Mouse (Mus musculus) embryonic facial prominence, embryonic 11.5 days (tissue): ENCODE measurements at regions not wholly inside any gene's neighbourhood (a gene's known extent, or its start where the extent isn't known, plus 50 kb on each side); places are given as distances from the start of the nearest gene placed in this dataset.

Experiments used
- ATAC-seq: fragments of 200-750 bp; cut with Nextera tagmentation; replicated peaks from 2 replicates; pipeline ENCODE4 v1.8.0; 2017; ENCODE audit warnings: low read depth; ENCODE audit not compliant: insufficient number of reproducible peaks, low FRiP score, low TSS enrichment
- DNase-seq: peaks from one replicate; pipeline ENCODE4 v3.0.0-alpha.2; 2015; ENCODE audit warnings: low spot score
- H3K27ac ChIP-seq: fragments of 300-500 bp; sonication (generic); replicated peaks from 2 replicates; pipeline ENCODE4 v1.5.1; 2014; ENCODE audit warnings: mild to moderate bottlenecking, low read depth, low read length, control low read depth
- H3K27me3 ChIP-seq: fragments of 300-500 bp; sonication (generic); 2 replicates; pipeline ENCODE4 v1.6.1; 2014; ENCODE audit warnings: mild to moderate bottlenecking, low read length, moderate library complexity, mixed read lengths; ENCODE audit not compliant: control insufficient read depth, insufficient read depth
- H3K36me3 ChIP-seq: fragments of 300-500 bp; sonication (generic); replicated peaks from 2 replicates; pipeline ENCODE4 v1.6.1; 2014; ENCODE audit warnings: low read depth, mild to moderate bottlenecking, low read length, moderate library complexity, mixed read lengths; ENCODE audit not compliant: control insufficient read depth, insufficient read depth
- H3K4me1 ChIP-seq: fragments of 300-500 bp; sonication (generic); 2 replicates; pipeline ENCODE4 v1.6.1; 2014; ENCODE audit warnings: low read length, mixed read lengths; ENCODE audit not compliant: control insufficient read depth, insufficient read depth
- H3K4me2 ChIP-seq: fragments of 300-500 bp; sonication (generic); 2 replicates; pipeline ENCODE4 v1.6.1; 2014; ENCODE audit warnings: low read depth, mild to moderate bottlenecking, control low read depth, low read length, moderate library complexity
- H3K4me3 ChIP-seq: fragments of 300-500 bp; sonication (generic); 2 replicates; pipeline ENCODE4 v1.5.1; 2014; ENCODE audit warnings: low read depth, low read length, control low read depth
- H3K9ac ChIP-seq: fragments of 300-500 bp; sonication (generic); replicated peaks from 2 replicates; pipeline ENCODE4 v1.6.1; 2014; ENCODE audit warnings: mild to moderate bottlenecking, control low read depth, low read length
- H3K9me3 ChIP-seq: fragments of 300-500 bp; sonication (generic); replicated peaks from 2 replicates; pipeline ENCODE4 v1.6.1; 2016; ENCODE audit warnings: mild to moderate bottlenecking, low read length, inconsistent platforms, mixed read lengths; ENCODE audit not compliant: control insufficient read depth
- WGBS: fragments of 180-500 bp; shearing (Covaris S2); extraction: QIAGEN DNeasy Blood & Tissue Kit; methylation state at CpG from one replicate; pipeline ENCODE4 v1.1.7; 2014; 5-methylcytosine and 5-hydroxymethylcytosine counted together

- H3K27me3 ChIP-seq, result no peaks in the 10 kb centered on the region
- no peak for DNase-seq
- no peak for ATAC-seq
- WGBS, result 82% methylated on average over 4 of the region's 4 CpGs
- H3K27ac ChIP-seq, result no peak overlapping the region
- no peak overlapping the region for H3K4me2 ChIP-seq
- no peaks in the 10 kb centered on the region for H3K36me3 ChIP-seq
- no peak overlapping the region for H3K9ac ChIP-seq
- no peak overlapping the region for H3K4me3 ChIP-seq
- H3K9me3 ChIP-seq, result no peaks in the 10 kb centered on the region
- H3K4me1 ChIP-seq, result no peaks in the 10 kb centered on the region
These were observed 457.5 kb downstream of the Ppargc1a start for GRCm38 (mm10) chr5:51110006-51110405.

GRCm38 (mm10) chr5:51108737-51109136, 458.8 kb downstream of the Ppargc1a start:
- no peak overlapping the region for H3K4me3 ChIP-seq
- ATAC-seq, result no peak
- H3K27me3 ChIP-seq, result no peaks in the 10 kb centered on the region
- no peaks in the 10 kb centered on the region for H3K9me3 ChIP-seq
- H3K27ac ChIP-seq, result no peak overlapping the region
- no peak for DNase-seq
- 77% methylated on average over 1 of the region's 1 CpGs for WGBS
- H3K4me2 ChIP-seq, result no peak overlapping the region
- H3K36me3 ChIP-seq, result no peaks in the 10 kb centered on the region
- H3K4me1 ChIP-seq, result no peaks in the 10 kb centered on the region
- H3K9ac ChIP-seq, result no peak overlapping the region

- no peak overlapping the region for H3K27ac ChIP-seq
- H3K9me3 ChIP-seq, result no peaks in the 10 kb centered on the region
- H3K36me3 ChIP-seq, result no peaks in the 10 kb centered on the region
- no peaks in the 10 kb centered on the region for H3K27me3 ChIP-seq
- no peak overlapping the region for H3K4me3 ChIP-seq
- no peaks in the 10 kb centered on the region for H3K4me1 ChIP-seq
- DNase-seq, result no peak
- 89% methylated on average over 1 of the region's 1 CpGs for WGBS
- no peak for ATAC-seq
- H3K9ac ChIP-seq, result no peak overlapping the region
- H3K4me2 ChIP-seq, result no peak overlapping the region
These were observed 459.3 kb downstream of the Ppargc1a start for GRCm38 (mm10) chr5:51108181-51108580.

GRCm38 (mm10) chr5:51099902-51100301, 467.6 kb downstream of the Ppargc1a start:
- ATAC-seq, result no peak
- no peak overlapping the region for H3K27ac ChIP-seq
- no peak overlapping the region for H3K4me2 ChIP-seq
- no peaks in the 10 kb centered on the region for H3K9me3 ChIP-seq
- no peak for DNase-seq
- WGBS, result 82% methylated on average over 3 of the region's 3 CpGs
- H3K4me1 ChIP-seq, result no peaks in the 10 kb centered on the region
- no peak overlapping the region for H3K9ac ChIP-seq
- H3K27me3 ChIP-seq, result no peaks in the 10 kb centered on the region
- no peak overlapping the region for H3K4me3 ChIP-seq
- H3K36me3 ChIP-seq, result no peaks in the 10 kb centered on the region

GRCm38 (mm10) chr5:51072674-51073468, 494.7 kb downstream of the Ppargc1a start:
- Histone ChIP-seq H3K36me3 (no peaks in the 10 kb centered on the region), H3K27ac (no peak overlapping the region), H3K27me3 (no peaks in the 10 kb centered on the region), H3K9me3 (no peaks in the 10 kb centered on the region), H3K4me2 (no peak overlapping the region), H3K4me1 (no peaks in the 10 kb centered on the region), H3K4me3 (no peak overlapping the region), H3K9ac (no peak overlapping the region)
- DNase-seq (no peak), ATAC-seq (no peak)
- 85% methylated on average over 8 of the region's 8 CpGs for WGBS

GRCm38 (mm10) chr5:51072146-51072545, 495.4 kb downstream of the Ppargc1a start:
- WGBS, result 84% methylated on average over 2 of the region's 2 CpGs
- no peak for DNase-seq
- H3K9ac ChIP-seq, result no peak overlapping the region
- H3K27me3 ChIP-seq, result no peaks in the 10 kb centered on the region
- H3K27ac ChIP-seq, result no peak overlapping the region
- no peak overlapping the region for H3K4me3 ChIP-seq
- no peaks in the 10 kb centered on the region for H3K4me1 ChIP-seq
- no peaks in the 10 kb centered on the region for H3K9me3 ChIP-seq
- no peak overlapping the region for H3K4me2 ChIP-seq
- no peaks in the 10 kb centered on the region for H3K36me3 ChIP-seq
- ATAC-seq, result no peak

GRCm38 (mm10) chr5:51069668-51070067, 497.9 kb downstream of the Ppargc1a start:
- H3K4me1 ChIP-seq, result no peaks in the 10 kb centered on the region
- WGBS, result 73% methylated on average over 1 of the region's 1 CpGs
- no peaks in the 10 kb centered on the region for H3K27me3 ChIP-seq
- no peaks in the 10 kb centered on the region for H3K9me3 ChIP-seq
- H3K36me3 ChIP-seq, result no peaks in the 10 kb centered on the region
- H3K9ac ChIP-seq, result no peak overlapping the region
- H3K4me3 ChIP-seq, result no peak overlapping the region
- H3K27ac ChIP-seq, result no peak overlapping the region
- DNase-seq, result no peak
- no peak for ATAC-seq
- no peak overlapping the region for H3K4me2 ChIP-seq

- WGBS, result 88% methylated on average over 2 of the region's 2 CpGs
- no peak for ATAC-seq
- DNase-seq, result no peak
These were observed 521.7 kb downstream of the Ppargc1a start for GRCm38 (mm10) chr5:51045872-51046271.

More at GRCm38 (mm10) chr5:51045872-51046271, 521.7 kb downstream of the Ppargc1a start:
- H3K4me2 ChIP-seq, result no peak overlapping the region
- H3K4me3 ChIP-seq, result no peak overlapping the region
- no peaks in the 10 kb centered on the region for H3K36me3 ChIP-seq
- no peak overlapping the region for H3K27ac ChIP-seq
- no peaks in the 10 kb centered on the region for H3K4me1 ChIP-seq
- H3K27me3 ChIP-seq, result no peaks in the 10 kb centered on the region
- no peak overlapping the region for H3K9ac ChIP-seq
- no peaks in the 10 kb centered on the region for H3K9me3 ChIP-seq
